Mouse (Mus musculus): ENCODE data around the gene Hdhd5. TPM values are rescaled to one million over a fixed set of nuclear protein-coding genes. Genes with fewer than 3 reads are reported as not detected.
A peak's percentile ranks its signal among the peaks of the same experiment; 100 is the strongest.

Gene Hdhd5
- polyA plus RNA-seq, 1 experiment from 2014 or later = 15.7 TPM

DNA sequence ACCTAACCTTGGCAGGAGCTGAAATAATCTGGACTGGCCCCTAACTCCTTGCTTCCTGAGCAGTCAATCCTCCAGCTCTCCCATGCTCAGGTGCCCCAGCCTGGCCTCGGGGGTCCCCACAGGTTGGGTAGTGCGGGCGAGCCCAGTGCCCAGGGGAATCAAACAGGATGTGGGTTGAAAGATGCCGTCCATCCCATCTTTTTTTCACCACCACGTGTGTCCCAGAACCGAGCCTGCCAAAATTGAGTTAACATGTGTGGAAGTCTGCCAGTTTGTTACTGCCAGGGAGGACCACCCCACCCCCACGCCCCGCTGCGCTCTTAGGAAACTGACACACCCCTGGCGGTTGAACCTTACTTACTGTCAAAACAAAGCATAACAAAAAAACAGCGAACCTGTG, 67.2 kb downstream of the Hdhd5 start:
- peaks cover 48% of the 10 kb centered on the region for H3K27me3 ChIP-seq
- 6% methylated on average over 11 of the region's 11 CpGs for WGBS
- ATAC-seq = no peak

DNA sequence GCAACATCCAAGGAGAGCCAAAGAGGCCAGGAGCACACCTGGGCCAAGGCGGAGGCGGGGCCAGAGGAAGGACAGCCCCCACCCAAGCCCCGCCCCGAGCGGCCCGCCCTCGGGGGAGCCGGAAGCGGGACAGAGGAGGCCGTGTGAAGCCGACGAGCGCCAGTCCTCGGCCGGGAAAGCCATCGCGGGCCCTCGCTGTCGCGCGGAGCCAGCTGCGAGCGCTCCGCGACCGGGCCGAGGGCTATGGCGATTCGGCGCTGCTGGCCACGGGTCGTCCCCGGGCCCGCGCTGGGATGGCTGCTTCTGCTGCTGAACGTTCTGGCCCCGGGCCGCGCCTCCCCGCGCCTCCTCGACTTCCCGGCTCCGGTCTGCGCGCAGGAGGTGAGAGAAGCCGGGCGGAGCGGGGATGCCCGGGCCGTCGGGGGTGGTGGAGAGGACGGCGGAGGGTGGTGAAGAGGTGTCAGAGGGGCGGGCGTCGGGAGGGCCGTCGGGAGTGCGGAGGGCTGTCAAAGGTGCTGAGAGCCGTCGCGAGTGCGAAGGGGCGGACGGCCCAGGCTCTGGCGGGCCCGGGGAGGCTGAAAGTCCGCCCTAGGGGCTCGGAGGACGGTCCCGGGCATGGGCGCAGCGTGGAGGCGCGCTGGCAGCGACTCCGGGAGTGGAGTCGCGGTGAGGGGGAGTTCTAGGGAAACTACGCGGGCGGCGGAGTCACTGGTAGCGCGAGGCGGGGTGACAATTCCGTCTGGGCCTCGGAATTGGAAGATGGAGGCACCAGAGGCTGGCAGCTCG, 67.8 kb downstream of the Hdhd5 start, which contains the start of gene Il17ra:
Gene Il17ra, plus strand, starts transcription at position 162 of the 786 bp plus-strand sequence.
- H3K27ac ChIP-seq = no peak within 1 kb of the TSS
- peak within 1 kb of the TSS; percentile 70 for H3K4me2 ChIP-seq
- no peaks in the 10 kb centered on the region for H3K9me3 ChIP-seq (replicated peaks)
- H3K36me3 ChIP-seq (ENCODE audit: poor library complexity, severe bottlenecking) = no peaks in the 10 kb centered on the region
- 1% methylated on average over 77 of the region's 90 CpGs for WGBS
- H3K4me1 ChIP-seq = peaks cover 14% of the 10 kb centered on the region
- peak within 1 kb of the TSS; percentile 56 for H3K4me3 ChIP-seq
- ATAC-seq = peak; percentile 88
- H3K9ac ChIP-seq = peak within 1 kb of the TSS; percentile 68
- H3K27me3 ChIP-seq = peaks cover 48% of the 10 kb centered on the region

More for the DNA sequence above, 67.2 kb downstream of the Hdhd5 start:
- peak overlapping the region; percentile 56 for H3K4me3 ChIP-seq
- peaks cover 14% of the 10 kb centered on the region for H3K4me1 ChIP-seq
- H3K4me2 ChIP-seq = peak overlapping the region; percentile 70
- H3K36me3 ChIP-seq (ENCODE audit: poor library complexity, severe bottlenecking) = no peaks in the 10 kb centered on the region
- H3K9me3 ChIP-seq (replicated peaks) = no peaks in the 10 kb centered on the region
- H3K9ac ChIP-seq = peak overlapping the region; percentile 68; the same call in 1 of the 2 replicates
- no peak overlapping the region for H3K27ac ChIP-seq

DNA sequence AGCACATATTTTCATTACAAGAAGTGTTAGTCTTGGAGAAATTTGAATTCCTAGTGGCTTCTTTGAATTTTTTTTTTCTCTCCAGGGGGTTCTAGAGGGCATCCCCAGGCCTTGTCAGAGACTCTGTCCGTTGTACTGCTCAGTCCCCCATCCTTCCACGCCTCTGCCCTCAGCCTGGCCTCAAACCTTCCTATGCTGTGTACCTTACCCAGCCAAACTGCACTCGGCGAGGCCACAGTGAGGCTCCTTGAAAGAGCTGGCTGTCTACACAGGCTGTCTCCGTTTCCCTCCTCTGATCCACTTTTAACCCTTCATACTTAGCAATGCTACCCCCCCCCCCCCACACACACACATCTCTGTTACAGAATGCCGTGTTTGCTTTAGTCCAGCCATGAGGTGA, 68.9 kb downstream of the Hdhd5 start:
- Histone ChIP-seq H3K9ac (no peak overlapping the region), H3K27me3 (peaks cover 48% of the 10 kb centered on the region), H3K4me2 (no peak overlapping the region), H3K27ac (no peak overlapping the region), H3K36me3 (ENCODE audit: poor library complexity, severe bottlenecking) (no peaks in the 10 kb centered on the region), H3K4me3 (no peak overlapping the region), H3K9me3 (replicated peaks) (no peaks in the 10 kb centered on the region), H3K4me1 (peaks cover 14% of the 10 kb centered on the region)
- 56% methylated on average over 6 of the region's 6 CpGs for WGBS
- no peak for ATAC-seq

DNA sequence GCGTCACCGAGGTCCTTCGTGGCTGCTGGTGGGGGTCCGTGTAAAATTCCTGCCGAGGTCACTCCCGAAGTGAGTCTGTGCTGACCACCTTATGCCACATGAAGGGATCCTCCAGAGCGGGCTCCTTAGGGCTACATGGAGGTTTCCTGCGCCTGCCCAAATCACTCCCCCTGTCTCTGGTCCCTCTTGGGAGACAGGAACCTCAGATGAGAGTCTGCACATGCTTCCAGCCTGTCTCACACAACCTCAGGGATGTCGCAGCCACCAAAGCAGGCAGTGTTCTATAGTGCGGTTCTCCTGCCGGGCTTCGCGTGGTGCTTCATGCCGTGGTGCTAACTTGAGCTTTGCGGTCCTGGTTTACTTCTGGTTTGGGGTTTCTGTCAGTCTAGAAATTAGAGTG, 69.9 kb downstream of the Hdhd5 start:
- H3K36me3 ChIP-seq (ENCODE audit: poor library complexity, severe bottlenecking) = no peaks in the 10 kb centered on the region
- H3K4me2 ChIP-seq = no peak overlapping the region
- 71% methylated on average over 15 of the region's 15 CpGs for WGBS
- no peak overlapping the region for H3K4me3 ChIP-seq
- peaks cover 14% of the 10 kb centered on the region for H3K4me1 ChIP-seq
- H3K9ac ChIP-seq = no peak overlapping the region
- H3K9me3 ChIP-seq (replicated peaks) = no peaks in the 10 kb centered on the region
- ATAC-seq = no peak
- H3K27ac ChIP-seq = no peak overlapping the region
- peaks cover 46% of the 10 kb centered on the region for H3K27me3 ChIP-seq

Other genes starting within 250 kb of the Hdhd5 start
- gene D330020A13Rik, start 237.0 kb downstream of the Hdhd5 start, polyA plus RNA-seq (2015; fragmentation: Nextera tagmentation; extraction: Ambion mirVana) = 0.15 TPM in 1 of 2 replicates, not detected in the other
- gene B4galnt3, start 236.8 kb downstream of the Hdhd5 start, polyA plus RNA-seq (2015; fragmentation: Nextera tagmentation; extraction: Ambion mirVana) = 0.13 TPM in 1 of 2 replicates, not detected in the other
- 55.5 and 59.6 TPM in 2 replicates for gene Kdm5a, start 167.2 kb downstream of the Hdhd5 start, polyA plus RNA-seq (2015; fragmentation: Nextera tagmentation; extraction: Ambion mirVana)
- 19.2 and 20.3 TPM in 2 replicates for gene Ccdc77, start 166.9 kb downstream of the Hdhd5 start, polyA plus RNA-seq (2015; fragmentation: Nextera tagmentation; extraction: Ambion mirVana)
- 4.4 and 5.2 TPM in 2 replicates for gene Il17ra, start 68.1 kb downstream of the Hdhd5 start, polyA plus RNA-seq (2015; fragmentation: Nextera tagmentation; extraction: Ambion mirVana)
- 2.0 and 2.3 TPM in 2 replicates for gene Tmem121b, start 37.5 kb downstream of the Hdhd5 start, polyA plus RNA-seq (2015; fragmentation: Nextera tagmentation; extraction: Ambion mirVana)
- gene Cecr2, start 135.1 kb upstream of the Hdhd5 start, polyA plus RNA-seq (2015; fragmentation: Nextera tagmentation; extraction: Ambion mirVana) = 7.1 and 7.3 TPM in 2 replicates
- gene Slc25a18, start 242.3 kb upstream of the Hdhd5 start, polyA plus RNA-seq (2015; fragmentation: Nextera tagmentation; extraction: Ambion mirVana) = 0.83 and 0.86 TPM in 2 replicates

Data from forebrain, embryonic 13.5 days (tissue).